19 mouse cellular contexts compared by ENCODE assay signal in genomic region chr6:148600934-148601333, GRCm38 (mm10).
"Had no signal": no experiment of that assay in that cellular context is flagged by ENCODE, and none has a peak within 500 bp of the region (broad histone marks: within the 10 kb centered on the region; RNA-seq: fewer than 3 reads in every experiment).

No protein-coding gene starts in this region.

- H3K4me1 ChIP-seq: megakaryocyte, embryonic 14.5 days had no signal

- H3K9me3 ChIP-seq: limb, embryonic 10.5 days; limb, embryonic 13.5 days; lung, embryonic 15.5 days; megakaryocyte, embryonic 14.5 days; midbrain, embryonic 10.5 days; midbrain, embryonic 13.5 days; neural tube, embryonic 13.5 days had no signal

- H3K9ac ChIP-seq: limb, embryonic 13.5 days; lung, embryonic 15.5 days; midbrain, embryonic 13.5 days; neural tube, embryonic 13.5 days had no signal

- ATAC-seq: intestine, embryonic 16.5 days; midbrain, embryonic 13.5 days; midbrain, embryonic 16.5 days had no signal

- H3K27ac ChIP-seq: layer of hippocampus, adult 2 months; limb, embryonic 10.5 days; limb, embryonic 13.5 days; lung, embryonic 15.5 days; midbrain, embryonic 10.5 days; midbrain, embryonic 13.5 days; neural tube, embryonic 13.5 days had no signal

- H3K4me2 ChIP-seq: limb, embryonic 13.5 days; lung, embryonic 15.5 days; midbrain, embryonic 13.5 days; neural tube, embryonic 13.5 days had no signal

- H3K4me3 ChIP-seq: layer of hippocampus, adult 2 months; limb, embryonic 10.5 days; limb, embryonic 13.5 days; lung, embryonic 15.5 days; megakaryocyte, embryonic 14.5 days; midbrain, embryonic 10.5 days; midbrain, embryonic 13.5 days; myocyte; neural tube, embryonic 13.5 days had no signal

- DNase-seq: kidney, adult 18-20 months; kidney, postnatal 25 days; layer of hippocampus, adult 9-11 months; lung, adult 18-20 months; lung, postnatal 10 days; lung, postnatal 36 days; thymus, adult 18-20 months; thymus, postnatal 36 days had no signal

- H3K27me3 ChIP-seq: limb, embryonic 13.5 days; lung, embryonic 15.5 days; midbrain, embryonic 13.5 days; neural tube, embryonic 13.5 days had no signal

- H3K36me3 ChIP-seq: limb, embryonic 10.5 days; limb, embryonic 13.5 days; lung, embryonic 15.5 days; midbrain, embryonic 10.5 days; midbrain, embryonic 13.5 days; neural tube, embryonic 13.5 days had no signal
